Mouse (Mus musculus): Measurements from ENCODE around the gene Epb41l3.
"Not testable (repeated sequence)": the region's sequence is repeated elsewhere in the genome, so short reads cannot be mapped to it uniquely, and the experiment has no call there.

The Epb41l3 gene

DNA sequence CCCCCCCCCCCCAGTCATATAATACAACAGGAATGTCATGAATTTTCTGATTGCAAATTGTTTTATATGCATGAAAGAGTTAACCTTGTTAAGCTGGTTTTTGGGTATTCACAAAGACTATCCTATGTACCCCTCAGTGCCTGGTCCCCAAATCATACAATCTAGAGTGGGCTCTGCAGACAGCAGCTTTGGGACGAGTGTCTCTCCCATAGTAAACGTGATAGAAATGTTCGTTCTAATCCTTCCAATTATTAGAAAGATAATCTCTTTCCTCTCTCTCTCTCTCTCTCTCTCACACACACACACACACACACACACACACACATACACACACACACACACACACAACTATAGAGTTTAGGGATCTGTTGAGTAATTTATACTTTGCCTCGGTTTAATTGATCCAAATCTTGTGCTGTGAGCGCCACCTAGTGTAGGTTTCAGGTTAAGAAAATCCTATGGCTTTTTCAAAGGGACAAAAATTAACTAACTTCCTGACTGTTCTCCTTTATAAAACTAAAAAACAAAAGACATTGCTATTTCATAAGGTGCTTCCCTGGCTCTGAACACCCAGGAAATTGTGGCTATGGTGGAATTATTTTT, 30.4 kb downstream of the Epb41l3 start:
- DNase-seq (ENCODE audit: low spot score), result no peak

DNA sequence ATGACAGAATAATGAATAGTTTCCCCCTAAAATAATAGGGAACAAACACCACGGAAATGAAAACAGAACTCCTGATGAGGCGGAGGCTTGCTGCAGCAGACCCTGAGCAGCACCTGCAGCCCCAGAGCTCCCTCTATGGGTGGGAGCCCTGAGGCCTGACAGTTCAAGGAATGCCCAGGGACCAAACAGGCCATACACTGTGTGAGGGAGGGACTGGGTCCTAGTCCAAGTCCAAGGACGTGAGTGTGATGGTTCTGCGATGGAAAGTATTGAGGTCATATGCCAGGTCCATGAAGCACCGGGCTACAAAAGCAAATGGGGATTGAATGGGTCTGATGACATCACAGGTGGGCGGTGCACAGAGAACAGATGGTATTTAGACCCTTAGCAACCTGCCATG, 33.7 kb downstream of the Epb41l3 start:
- no peak for DNase-seq (ENCODE audit: low spot score)

DNA sequence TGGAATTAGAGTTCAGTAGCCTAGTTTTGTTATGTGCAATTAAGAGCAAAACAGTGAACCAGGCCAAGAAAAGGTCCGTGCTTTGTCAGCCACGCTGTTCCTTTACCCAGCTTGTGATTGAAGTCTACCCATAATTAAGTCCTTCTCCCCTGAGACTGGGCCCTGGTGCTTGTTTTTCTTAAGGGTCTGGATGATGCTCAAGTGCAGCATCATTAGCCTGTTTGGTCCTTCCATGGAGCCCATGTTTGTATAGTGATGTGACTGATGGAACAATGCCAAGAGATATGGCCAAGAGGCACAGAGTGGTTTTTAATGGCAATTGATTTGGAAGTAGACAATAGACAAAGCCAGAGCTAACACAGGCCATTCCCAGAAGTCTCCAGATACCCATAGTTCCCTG, 36.7 kb downstream of the Epb41l3 start:
- DNase-seq (ENCODE audit: low spot score), result no peak

DNA sequence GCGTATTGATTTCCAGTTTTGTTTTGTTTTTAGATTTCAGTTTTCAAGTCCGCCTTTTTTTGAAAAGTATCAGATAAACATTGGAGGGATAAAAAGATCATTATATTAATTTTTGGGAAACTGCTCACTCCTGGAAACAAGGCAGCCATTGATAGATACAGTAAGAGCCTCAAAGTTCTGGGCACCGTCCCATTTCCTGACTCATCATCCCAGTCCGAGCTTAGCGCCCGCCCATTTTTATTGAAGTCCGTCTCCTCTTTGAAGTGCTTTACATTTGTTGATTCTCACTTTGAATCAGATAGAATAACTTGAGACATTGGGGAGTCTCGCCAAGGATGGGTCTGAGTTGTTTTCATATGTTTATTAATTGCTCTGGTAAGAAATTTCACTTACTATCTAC, 43.7 kb downstream of the Epb41l3 start:
- no peak for DNase-seq (ENCODE audit: low spot score)

DNA sequence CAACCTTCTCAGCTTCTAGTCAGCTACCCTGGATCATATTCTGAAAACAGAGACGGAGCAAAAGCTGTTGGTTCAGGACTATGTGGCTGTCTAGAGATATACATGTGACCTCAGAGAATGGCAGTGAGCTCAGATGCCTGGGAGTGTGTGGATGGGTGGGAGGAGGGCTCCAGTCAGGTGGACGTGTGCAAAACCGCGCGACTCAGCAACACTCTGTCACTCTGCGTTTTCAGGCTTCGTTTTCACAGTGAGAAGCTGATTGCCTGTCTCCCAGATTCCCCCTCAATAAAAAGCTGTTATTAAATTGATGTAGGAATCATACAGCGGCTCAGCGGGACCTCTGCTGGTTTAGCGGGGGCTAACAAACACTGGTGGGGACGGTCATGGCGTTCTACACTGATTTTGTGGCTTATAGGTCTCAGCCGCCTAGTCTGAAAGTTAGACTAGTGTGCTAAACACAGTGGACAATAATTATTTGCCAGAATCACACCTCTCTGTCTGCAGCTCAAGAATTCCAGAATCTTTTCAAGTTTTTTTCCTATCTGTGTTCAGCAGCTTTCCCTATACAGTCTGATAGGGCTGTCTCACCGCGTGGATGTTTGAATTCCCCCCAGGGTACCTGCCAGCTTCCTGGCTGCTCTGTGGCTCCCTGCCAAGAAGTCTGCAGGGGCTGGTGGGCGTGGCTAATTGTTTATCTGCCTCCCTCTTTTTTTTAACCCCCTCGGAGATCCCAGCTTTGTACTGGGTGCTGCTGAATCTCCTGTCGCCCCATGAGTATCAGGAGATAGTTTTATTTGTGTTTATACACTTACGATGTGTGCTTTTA, 45.3 kb downstream of the Epb41l3 start:
- no peak for DNase-seq (ENCODE audit: low spot score)

DNA sequence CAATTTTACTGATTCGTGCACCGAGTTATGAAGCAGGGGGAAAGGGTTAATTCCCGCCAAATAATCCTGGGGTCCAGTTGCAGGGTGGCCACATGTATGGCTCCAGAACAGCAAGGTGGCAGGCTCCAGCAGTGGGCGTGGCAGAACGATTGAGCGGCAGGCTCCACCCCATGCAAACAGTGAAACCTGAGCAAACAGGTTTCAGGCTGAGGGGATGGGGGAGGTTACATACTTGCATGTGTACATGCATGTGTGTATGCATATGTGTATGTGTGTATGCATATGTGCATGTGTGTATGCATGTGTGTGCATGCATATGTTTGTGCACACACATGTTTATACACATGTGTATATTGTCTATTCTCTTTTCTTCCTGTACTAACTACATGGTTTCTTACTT, 46.9 kb downstream of the Epb41l3 start:
- DNase-seq (ENCODE audit: low spot score), result not testable (repeated sequence)

DNA sequence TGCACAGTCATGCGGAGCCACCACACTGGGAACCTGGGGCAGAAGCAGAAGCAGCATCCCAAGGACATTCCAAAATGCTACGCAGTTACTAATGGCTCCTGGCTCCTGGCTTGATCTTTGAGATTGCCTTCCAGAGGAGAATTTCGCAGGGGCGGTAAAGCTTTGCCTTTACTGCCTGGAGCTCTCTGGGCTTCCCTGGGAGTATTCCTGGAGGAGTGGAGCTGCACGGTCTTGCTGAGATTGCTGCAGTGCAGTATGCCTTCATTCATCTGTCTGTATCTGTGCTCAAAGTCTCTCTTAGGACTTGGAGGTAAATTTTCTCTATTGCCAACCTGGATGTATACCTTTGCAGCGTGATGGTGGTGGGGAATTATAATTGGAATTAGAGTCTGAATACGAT, 52.0 kb downstream of the Epb41l3 start:
- no peak for DNase-seq (ENCODE audit: low spot score)

DNA sequence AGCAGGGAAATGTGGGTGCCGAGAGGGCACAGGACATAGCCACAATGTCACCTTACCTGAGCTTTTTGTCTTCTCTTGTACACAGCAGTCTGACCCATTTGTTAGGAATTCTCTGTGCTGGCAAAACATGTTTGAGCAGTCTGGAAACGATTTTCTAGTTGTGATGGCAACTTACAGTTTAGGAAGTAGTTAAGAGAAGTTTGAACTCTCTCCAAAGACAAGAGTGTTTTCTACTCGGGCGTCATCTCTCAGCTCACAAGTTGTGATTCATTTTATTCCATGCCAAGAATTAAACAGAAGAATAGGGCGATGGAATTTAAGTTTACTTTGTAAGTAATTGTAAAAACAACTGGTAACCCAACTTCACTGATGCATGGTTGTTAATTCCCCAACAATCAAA, 52.5 kb downstream of the Epb41l3 start:
- DNase-seq (ENCODE audit: low spot score), result no peak

DNA sequence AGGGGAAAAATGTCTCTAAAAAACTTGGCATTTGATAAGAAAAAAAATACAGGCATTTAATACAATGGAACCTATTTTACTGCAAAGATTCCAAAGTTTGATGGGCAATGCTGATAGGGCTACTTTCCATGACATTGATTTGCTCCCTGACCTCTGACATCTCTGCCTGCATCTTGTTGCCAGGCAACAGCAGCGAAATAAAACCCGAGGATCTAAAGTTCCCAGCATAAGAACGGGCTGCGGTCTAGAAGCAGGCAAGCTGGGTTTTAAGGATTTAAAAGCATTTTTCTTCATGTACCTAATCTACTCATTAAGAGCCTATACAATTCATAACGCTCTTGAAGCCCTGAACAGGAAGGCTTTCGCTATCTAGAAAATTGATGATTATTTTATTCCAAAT, 54.0 kb downstream of the Epb41l3 start:
- no peak for DNase-seq (ENCODE audit: low spot score)

DNA sequence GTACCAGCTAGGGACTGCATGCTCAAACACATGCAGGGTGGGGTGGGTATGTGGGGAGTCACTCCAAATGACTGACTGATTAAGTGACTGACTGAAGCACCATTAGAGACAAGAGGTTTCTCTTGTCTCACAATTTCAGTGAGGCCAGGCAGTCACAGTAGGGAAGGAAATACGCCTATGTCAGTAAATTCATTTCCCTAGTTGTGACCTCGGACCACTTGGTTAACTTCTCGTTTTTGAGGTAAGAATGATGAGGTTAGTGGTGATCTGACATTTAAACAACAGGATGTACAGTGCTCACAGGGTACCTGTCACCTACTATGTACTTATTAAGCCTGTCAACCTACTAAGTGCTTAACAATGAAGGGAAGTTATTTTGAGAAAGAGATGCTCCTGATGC, 67.5 kb downstream of the Epb41l3 start:
- DNase-seq (ENCODE audit: low spot score), result no peak

DNA sequence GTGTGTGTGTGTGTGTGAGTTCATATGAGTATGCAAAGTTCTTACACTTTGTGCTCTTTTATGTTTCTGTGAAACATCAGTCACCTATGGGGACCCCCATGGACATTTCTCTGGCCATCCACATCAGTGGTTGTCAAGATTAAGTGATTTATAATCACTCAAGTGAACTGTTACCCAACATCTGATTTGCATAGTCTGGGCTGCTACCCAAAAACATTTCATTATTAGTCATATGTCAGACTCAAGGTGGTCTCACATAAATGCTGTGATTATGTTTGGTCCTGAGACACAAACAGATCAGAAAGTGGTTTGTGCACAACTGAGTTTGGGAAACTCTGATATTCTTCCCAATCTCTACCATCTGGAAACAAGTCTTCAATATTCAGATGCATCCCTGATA, 75.3 kb downstream of the Epb41l3 start:
- DNase-seq (ENCODE audit: low spot score), result no peak

DNA sequence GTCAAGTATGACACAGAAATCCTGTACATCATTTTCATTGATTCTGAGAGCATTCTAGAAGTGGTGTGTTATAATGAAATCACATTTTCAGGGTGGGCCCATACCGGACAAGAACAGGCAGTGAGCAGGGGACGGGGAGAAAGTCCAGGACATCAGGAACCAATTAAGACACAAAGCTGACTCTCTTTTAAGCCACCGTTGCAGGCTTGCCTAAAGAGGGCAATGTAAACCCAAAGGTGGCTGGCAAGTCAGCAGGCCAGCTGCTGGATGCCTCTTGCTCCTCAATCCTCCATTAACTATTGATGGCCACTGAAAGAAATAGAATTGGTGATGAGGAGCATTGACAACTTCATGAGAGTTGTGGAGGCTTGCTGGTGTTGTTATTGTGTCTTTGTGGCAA, 75.8 kb downstream of the Epb41l3 start:
- no peak for DNase-seq (ENCODE audit: low spot score)

DNA sequence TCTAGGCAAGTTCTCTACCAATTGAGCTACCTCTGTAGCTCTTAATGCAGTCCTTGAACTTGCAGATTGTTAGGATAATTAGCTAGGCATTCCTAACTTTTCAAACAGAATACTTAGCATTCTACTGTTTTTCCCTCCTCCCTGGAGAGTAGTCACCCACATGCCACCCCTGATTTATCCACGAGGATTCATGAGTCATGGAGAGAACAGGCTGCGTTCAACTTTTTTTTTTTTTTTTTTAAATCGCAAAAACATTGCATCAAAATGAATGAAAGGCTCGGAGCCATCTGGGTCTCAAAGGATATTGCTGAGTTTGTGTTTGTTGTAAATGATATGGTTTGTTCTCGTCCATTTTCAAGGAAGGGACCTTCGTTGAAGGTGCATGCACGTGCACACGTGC, 79.6 kb downstream of the Epb41l3 start:
- DNase-seq (ENCODE audit: low spot score), result no peak

DNA sequence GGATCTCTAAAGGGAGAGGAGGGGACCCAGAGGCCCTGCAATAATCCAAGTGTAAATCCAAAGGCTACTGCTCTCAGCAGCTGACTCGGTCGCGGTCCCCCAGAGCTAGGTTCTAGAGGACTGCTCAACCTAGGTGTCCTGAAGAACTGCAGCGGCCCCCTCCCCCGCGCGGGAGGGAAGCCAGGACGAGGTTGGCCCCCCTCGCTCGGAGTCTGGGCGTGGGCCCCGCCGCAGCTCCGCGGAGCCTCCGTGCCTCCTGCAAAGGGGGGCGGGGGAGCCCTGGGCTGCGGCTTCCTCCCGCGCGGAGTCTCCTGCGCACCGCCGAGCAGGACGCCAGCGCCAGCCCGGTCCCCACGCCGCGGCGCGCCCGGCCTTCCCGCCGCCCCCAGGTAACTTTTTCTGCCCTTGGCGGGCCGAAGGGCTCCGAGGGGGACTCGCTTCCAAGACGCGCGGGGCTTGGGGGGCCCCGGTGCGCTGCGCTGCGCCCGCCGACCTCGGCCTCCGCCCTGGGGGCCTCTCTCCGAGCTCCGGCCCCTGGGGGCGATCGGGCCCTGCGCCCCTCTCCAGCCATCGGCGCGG, 81.1 kb downstream of the Epb41l3 start:
- peak; percentile 33 for DNase-seq (ENCODE audit: low spot score)

DNA sequence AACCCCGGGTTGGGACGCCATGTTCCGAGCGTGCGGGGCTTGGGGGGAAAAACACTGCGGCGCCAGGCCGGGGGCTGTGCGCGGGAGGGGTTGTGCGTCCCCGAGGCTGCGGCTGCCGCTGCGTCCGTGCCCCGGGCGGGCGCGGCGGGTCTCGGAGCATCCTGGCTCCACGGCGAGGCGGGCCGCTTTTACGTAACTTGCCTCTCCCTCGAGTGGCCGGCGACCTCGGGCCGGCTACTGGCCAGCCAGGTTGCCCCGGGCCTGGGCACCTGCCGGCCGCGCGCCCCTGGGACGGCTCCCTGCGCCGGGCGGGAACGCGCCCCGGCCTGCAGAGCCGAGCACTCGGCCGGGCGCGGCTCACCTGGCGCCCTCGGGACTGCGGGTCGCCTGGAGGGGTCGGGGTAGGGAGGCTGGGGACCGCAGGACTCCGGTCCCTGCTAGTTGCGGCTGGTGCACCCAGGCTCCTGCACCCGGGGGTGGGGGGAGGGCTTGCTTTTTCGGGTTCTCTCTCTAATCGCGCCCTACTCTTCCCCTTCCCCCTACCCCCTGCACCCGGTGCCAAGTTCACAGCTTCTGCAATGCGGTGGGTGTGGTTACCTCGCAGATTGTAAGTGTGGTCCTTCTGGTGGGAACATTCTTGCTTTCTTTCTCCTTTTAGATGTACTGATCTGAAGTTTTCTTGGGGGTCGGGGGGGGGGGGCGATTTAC, 81.8 kb downstream of the Epb41l3 start:
- peak; percentile 29 for DNase-seq (ENCODE audit: low spot score)

DNA sequence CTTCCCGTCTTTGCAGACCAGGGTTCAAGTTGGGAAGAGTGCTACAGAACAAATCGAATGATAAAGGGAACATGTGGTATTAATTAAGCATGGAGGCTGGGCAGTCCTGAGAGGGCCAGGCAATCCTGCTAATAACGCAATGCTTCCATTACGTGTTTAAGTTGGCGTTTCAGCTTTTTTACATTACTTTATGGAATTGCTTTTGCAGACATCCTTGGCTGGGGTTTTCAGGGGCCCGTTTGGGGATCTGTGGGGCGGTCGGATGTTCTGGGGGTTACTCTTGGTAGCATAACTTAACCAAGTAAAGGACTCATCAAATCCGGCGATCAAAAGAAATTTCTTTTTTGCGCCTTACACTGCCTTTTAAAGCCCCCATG, 82.3 kb downstream of the Epb41l3 start:
- no peak for DNase-seq (ENCODE audit: low spot score)

DNA sequence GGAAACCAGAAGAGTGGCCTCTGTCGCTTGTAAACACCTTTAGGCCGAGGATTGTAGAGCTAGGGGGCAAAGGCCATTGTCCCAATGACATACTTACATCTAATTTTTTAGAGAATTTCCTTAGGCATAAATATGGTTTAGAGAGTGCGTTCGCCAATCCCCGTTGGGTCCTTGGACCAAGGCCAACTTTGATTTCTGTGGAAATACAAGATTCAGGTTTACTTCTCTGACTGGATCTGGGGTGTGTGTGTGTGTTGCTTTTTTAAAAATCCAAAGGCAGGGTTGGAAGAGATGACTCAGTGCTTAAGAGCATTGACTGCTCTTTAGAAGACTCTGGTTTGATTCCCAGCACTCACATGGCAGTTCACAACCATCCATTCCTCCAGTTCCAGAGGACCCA, 83.2 kb downstream of the Epb41l3 start:
- DNase-seq (ENCODE audit: low spot score), result no peak

DNA sequence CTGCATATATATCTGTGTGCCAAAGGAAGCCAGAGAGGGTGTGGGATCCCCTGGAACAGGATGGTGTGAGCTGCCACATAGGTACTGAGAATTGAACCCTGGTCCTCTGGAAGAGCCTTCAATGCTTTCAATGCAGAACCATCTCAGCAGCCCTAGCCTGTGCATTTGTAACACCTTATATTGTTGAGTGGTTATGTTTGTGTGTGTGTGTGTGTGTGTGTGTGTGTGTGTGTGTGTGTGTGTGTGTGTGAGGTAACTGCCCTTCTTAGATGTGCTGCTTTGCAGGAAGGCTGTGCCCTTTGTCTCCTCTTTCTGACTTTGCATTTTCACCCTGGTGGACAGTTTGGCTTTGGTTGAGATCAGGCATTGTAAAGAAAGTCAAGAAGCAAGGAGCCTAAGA, 87.2 kb downstream of the Epb41l3 start:
- DNase-seq (ENCODE audit: low spot score), result no peak

DNA sequence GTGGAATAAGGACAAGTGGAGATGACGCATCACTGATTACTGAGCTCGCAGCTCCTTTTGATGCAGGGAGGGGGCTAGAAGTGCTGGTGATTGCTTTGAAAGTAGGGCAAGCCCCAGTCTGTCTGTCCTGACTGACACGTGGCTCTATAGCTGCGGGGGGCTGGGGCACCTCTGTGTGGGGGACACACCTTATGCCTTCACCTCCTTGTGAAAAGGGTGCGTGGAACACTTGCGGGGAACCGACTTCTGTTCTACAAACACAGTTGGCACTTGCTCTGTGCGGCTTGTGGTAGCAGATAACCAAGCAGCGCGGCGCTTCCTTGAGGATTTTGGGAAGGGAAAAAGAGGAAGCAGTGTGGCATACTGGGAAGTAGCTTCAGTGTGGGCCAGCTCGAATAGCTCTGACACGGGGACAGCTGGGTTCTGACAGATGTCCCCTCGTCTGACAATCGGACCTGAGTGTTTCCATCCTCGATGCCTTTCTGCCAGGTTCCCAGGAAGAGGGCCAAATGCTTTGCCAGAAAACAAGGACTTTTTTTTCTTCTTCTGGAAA, 101.5 kb downstream of the Epb41l3 start:
- no peak for DNase-seq (ENCODE audit: low spot score)

DNA sequence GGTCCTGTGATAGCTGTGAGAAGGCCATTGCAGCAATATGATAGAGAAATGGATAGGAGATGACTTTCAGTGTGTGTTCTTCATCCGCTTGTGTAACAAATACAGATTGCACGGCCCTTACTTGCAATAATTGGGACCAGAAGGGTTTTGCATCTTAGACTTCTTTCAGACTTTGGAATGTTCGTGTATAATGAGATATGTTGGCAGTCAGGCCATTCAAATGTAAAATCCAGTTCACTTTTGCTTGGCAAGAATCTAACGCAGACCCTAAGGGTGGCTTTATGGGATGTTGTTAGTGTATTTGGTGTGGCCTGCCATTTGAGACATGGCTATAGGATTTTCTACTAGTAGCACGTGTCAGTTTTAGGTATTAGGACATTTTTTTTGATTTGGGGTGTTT, 102.5 kb downstream of the Epb41l3 start:
- DNase-seq (ENCODE audit: low spot score), result no peak

DNA sequence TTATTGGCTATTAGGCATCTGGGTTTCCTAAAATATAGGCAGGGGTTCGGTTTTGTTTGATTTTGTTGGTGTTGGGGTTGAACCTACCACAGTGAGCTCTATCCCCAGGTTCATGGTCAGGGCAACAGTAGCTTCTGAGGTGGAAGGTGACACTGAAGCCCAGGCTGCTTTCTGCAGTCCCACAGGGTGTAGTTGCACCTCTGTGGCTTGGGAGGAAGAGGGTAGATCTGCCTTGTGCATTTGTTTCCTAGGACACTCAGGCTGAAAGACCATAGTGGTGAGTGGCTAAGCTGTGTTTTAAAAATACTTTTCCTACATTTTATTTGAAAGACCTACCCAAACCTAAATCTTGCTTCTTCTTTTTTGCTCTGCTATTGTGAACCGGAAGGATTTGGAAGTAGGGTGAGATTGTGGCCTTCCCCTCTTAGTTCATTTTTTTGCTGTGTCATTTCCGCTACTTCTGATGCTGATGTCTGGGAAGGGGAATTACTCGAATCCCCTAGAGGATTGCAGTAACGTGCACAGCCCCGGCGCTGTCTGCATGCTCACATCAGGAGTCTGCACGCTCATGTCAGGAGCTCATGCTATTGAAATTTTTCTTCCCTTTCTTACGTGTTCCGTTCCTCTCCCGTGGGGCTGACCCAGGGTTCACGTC, 105.5 kb downstream of the Epb41l3 start:
- no peak for DNase-seq (ENCODE audit: low spot score)
